Mouse (Mus musculus): Measurements from ENCODE around the gene Foxa3. TPM values are rescaled to one million over a fixed set of nuclear protein-coding genes. Genes with fewer than 3 reads are reported as not detected.

Foxa3 gene
- polyA plus RNA-seq, 1 experiment from 2014 or later = 30.2 TPM

GRCm38 (mm10) chr7:18991660-18992293 lies 31.6 kb downstream of the Foxa3 start:
- Histone ChIP-seq H3K27me3 (replicated peaks) (peaks cover 28% of the 10 kb centered on the region; the same call in 1 of the 2 replicates), H3K4me2 (peak overlapping the region; percentile 93), H3K9me3 (no peaks in the 10 kb centered on the region), H3K27ac (no peak overlapping the region), H3K4me1 (peaks cover 18% of the 10 kb centered on the region), H3K36me3 (no peaks in the 10 kb centered on the region), H3K4me3 (replicated peaks) (peak overlapping the region; percentile 46), H3K9ac (peak overlapping the region; percentile 4)
- WGBS = under 1% methylated on average over 59 of the region's 59 CpGs
- ATAC-seq (ENCODE audit: insufficient read depth, low FRiP score, low read depth) = 0 out of 2 replicates have a peak, but pooled peaks have one; percentile 7

- Histone ChIP-seq H3K4me2 (peak within 1 kb of the TSS; percentile 93), H3K27me3 (replicated peaks) (peaks cover 28% of the 10 kb centered on the region; the same call in 1 of the 2 replicates), H3K4me3 (replicated peaks) (peak within 1 kb of the TSS; percentile 46), H3K4me1 (peaks cover 18% of the 10 kb centered on the region), H3K9me3 (no peaks in the 10 kb centered on the region), H3K9ac (peak within 1 kb of the TSS; percentile 4), H3K36me3 (no peaks in the 10 kb centered on the region), H3K27ac (peak within 1 kb of the TSS; percentile 80)
- peak; percentile 94 for ATAC-seq (ENCODE audit: insufficient read depth, low FRiP score, low read depth)
- WGBS = under 1% methylated on average over 37 of the region's 37 CpGs
Measured at GRCm38 (mm10) chr7:18990601-18991295, 32.6 kb downstream of the Foxa3 start, which contains the start of gene Mypop. Mypop (plus strand) TSS chr7:18991245.

GRCm38 (mm10) chr7:18989995-18990394 lies 33.3 kb downstream of the Foxa3 start:
- peak overlapping the region; percentile 80; the same call in 1 of the 2 replicates for H3K27ac ChIP-seq
- H3K36me3 ChIP-seq = no peaks in the 10 kb centered on the region
- H3K4me3 ChIP-seq (replicated peaks) = peak overlapping the region; percentile 46
- whole genome bisulfite sequencing = 11% methylated on average over 5 of the region's 5 CpGs
- H3K9me3 ChIP-seq = no peaks in the 10 kb centered on the region
- peaks cover 28% of the 10 kb centered on the region; the same call in 1 of the 2 replicates for H3K27me3 ChIP-seq (replicated peaks)
- H3K9ac ChIP-seq = no peak overlapping the region
- ATAC-seq (ENCODE audit: insufficient read depth, low FRiP score, low read depth) = no peak
- peaks cover 18% of the 10 kb centered on the region for H3K4me1 ChIP-seq
- H3K4me2 ChIP-seq = peak overlapping the region; percentile 93

GRCm38 (mm10) chr7:18988780-18989179 lies 34.6 kb downstream of the Foxa3 start:
- Histone ChIP-seq H3K27me3 (replicated peaks) (peaks cover 28% of the 10 kb centered on the region; the same call in 1 of the 2 replicates), H3K27ac (no peak overlapping the region), H3K9me3 (no peaks in the 10 kb centered on the region), H3K36me3 (no peaks in the 10 kb centered on the region), H3K9ac (no peak overlapping the region), H3K4me3 (replicated peaks) (no peak overlapping the region), H3K4me2 (no peak overlapping the region), H3K4me1 (peaks cover 18% of the 10 kb centered on the region)
- no peak for ATAC-seq (ENCODE audit: insufficient read depth, low FRiP score, low read depth)
- 67% methylated on average over 6 of the region's 6 CpGs for WGBS

- no peak overlapping the region for H3K4me3 ChIP-seq (replicated peaks)
- H3K27ac ChIP-seq = no peak overlapping the region
- ATAC-seq (ENCODE audit: insufficient read depth, low FRiP score, low read depth) = no peak
- no peaks in the 10 kb centered on the region for H3K9me3 ChIP-seq
- no peaks in the 10 kb centered on the region for H3K36me3 ChIP-seq
- WGBS = 68% methylated on average over 13 of the region's 13 CpGs
- peaks cover 18% of the 10 kb centered on the region; the same call in 1 of the 2 replicates for H3K27me3 ChIP-seq (replicated peaks)
- H3K4me1 ChIP-seq = peaks cover 18% of the 10 kb centered on the region
- H3K4me2 ChIP-seq = no peak overlapping the region
- H3K9ac ChIP-seq = no peak overlapping the region
Measured at GRCm38 (mm10) chr7:18987747-18988146, 35.6 kb downstream of the Foxa3 start.

- peaks cover 13% of the 10 kb centered on the region for H3K4me1 ChIP-seq
- no peak within 1 kb of the TSS for H3K9ac ChIP-seq
- no peak within 1 kb of the TSS for H3K27ac ChIP-seq
- H3K4me2 ChIP-seq = no peak within 1 kb of the TSS
- H3K36me3 ChIP-seq = no peaks in the 10 kb centered on the region
- H3K27me3 ChIP-seq (replicated peaks) = peaks cover 11% of the 10 kb centered on the region; the same call in 1 of the 2 replicates
- no peaks in the 10 kb centered on the region for H3K9me3 ChIP-seq
- WGBS = 67% methylated on average over 2 of the region's 2 CpGs
- no peak within 1 kb of the TSS for H3K4me3 ChIP-seq (replicated peaks)
- no peak for ATAC-seq (ENCODE audit: insufficient read depth, low FRiP score, low read depth)
Measured at GRCm38 (mm10) chr7:18987100-18987499, 36.2 kb downstream of the Foxa3 start, which contains the start of gene Nanos2. Nanos2 (plus strand) TSS chr7:18987400.

- Histone ChIP-seq H3K27ac (no peak overlapping the region), H3K9ac (no peak overlapping the region), H3K36me3 (no peaks in the 10 kb centered on the region), H3K4me1 (peaks cover 8% of the 10 kb centered on the region), H3K4me2 (no peak overlapping the region), H3K9me3 (no peaks in the 10 kb centered on the region), H3K27me3 (replicated peaks) (peaks cover 5% of the 10 kb centered on the region; the same call in 1 of the 2 replicates), H3K4me3 (replicated peaks) (no peak overlapping the region)
- ATAC-seq (ENCODE audit: insufficient read depth, low FRiP score, low read depth) = no peak
- 62% methylated on average over 2 of the region's 2 CpGs for WGBS
Measured at GRCm38 (mm10) chr7:18986503-18986902, 36.8 kb downstream of the Foxa3 start.

- 0 out of 2 replicates have a peak, but pooled peaks cover 4% of the 10 kb centered on the region for H3K27me3 ChIP-seq (replicated peaks)
- WGBS = 64% methylated on average over 9 of the region's 9 CpGs
- no peak overlapping the region for H3K4me3 ChIP-seq (replicated peaks)
- no peak for ATAC-seq (ENCODE audit: insufficient read depth, low FRiP score, low read depth)
- no peak overlapping the region for H3K9ac ChIP-seq
- no peak overlapping the region for H3K27ac ChIP-seq
- no peak overlapping the region for H3K4me2 ChIP-seq
- no peaks in the 10 kb centered on the region for H3K9me3 ChIP-seq
- no peaks in the 10 kb centered on the region for H3K4me1 ChIP-seq
- H3K36me3 ChIP-seq = no peaks in the 10 kb centered on the region
Measured at GRCm38 (mm10) chr7:18978381-18978780, 45.0 kb downstream of the Foxa3 start.

- Histone ChIP-seq H3K36me3 (no peaks in the 10 kb centered on the region), H3K4me2 (no peak overlapping the region), H3K9me3 (no peaks in the 10 kb centered on the region), H3K9ac (no peak overlapping the region), H3K4me3 (replicated peaks) (no peak overlapping the region), H3K4me1 (no peaks in the 10 kb centered on the region), H3K27ac (no peak overlapping the region), H3K27me3 (replicated peaks) (0 out of 2 replicates have a peak, but pooled peaks cover 4% of the 10 kb centered on the region)
- ATAC-seq (ENCODE audit: insufficient read depth, low FRiP score, low read depth) = no peak
- 84% methylated on average over 3 of the region's 3 CpGs for WGBS
Measured at GRCm38 (mm10) chr7:18970956-18971355, 52.4 kb downstream of the Foxa3 start.

GRCm38 (mm10) chr7:18967603-18968002 lies 55.7 kb downstream of the Foxa3 start:
- Histone ChIP-seq H3K9ac (no peak overlapping the region), H3K36me3 (no peaks in the 10 kb centered on the region), H3K27me3 (replicated peaks) (peaks cover 28% of the 10 kb centered on the region), H3K4me2 (no peak overlapping the region), H3K4me1 (peaks cover 7% of the 10 kb centered on the region; the same call in 1 of the 2 replicates), H3K9me3 (no peaks in the 10 kb centered on the region), H3K27ac (no peak overlapping the region), H3K4me3 (replicated peaks) (no peak overlapping the region)
- ATAC-seq (ENCODE audit: insufficient read depth, low FRiP score, low read depth) = no peak; the same call in 1 of the 2 replicates
- 11% methylated on average over 8 of the region's 8 CpGs for WGBS

GRCm38 (mm10) chr7:18965312-18965711 lies 58.0 kb downstream of the Foxa3 start:
- no peaks in the 10 kb centered on the region for H3K9me3 ChIP-seq

More at GRCm38 (mm10) chr7:18965312-18965711, 58.0 kb downstream of the Foxa3 start:
- ATAC-seq (ENCODE audit: insufficient read depth, low FRiP score, low read depth) = no peak
- Histone ChIP-seq H3K27ac (no peak overlapping the region), H3K27me3 (replicated peaks) (peaks cover 50% of the 10 kb centered on the region), H3K4me1 (peaks cover 11% of the 10 kb centered on the region; the same call in 1 of the 2 replicates), H3K4me2 (no peak overlapping the region), H3K9ac (no peak overlapping the region), H3K36me3 (no peaks in the 10 kb centered on the region), H3K4me3 (replicated peaks) (no peak overlapping the region)
- WGBS = 75% methylated on average over 5 of the region's 5 CpGs

Measured in stomach, embryonic 15.5 days (tissue).